Mouse (Mus musculus): ENCODE measurements around the gene Ak4.

Ak4 gene

DNA sequence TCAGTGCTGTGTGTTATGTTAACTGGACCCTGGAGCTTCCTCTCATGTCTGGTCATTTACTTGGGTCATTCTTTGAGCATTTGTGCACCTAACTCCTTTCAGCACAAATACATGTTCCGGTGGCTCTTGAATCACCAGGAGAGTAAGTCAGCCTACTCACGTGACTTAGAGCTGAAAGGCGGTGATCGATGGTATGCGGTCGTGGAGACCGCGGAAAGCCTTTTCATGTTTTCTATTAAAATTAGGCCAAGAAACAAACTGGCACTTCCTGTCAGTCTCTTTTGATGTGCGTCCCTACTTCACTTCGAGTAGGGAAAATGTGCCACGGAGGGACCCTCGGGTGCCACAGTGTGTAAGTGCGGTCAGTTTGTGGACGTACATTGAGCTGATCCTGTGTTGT lies 96.8 kb downstream of the Ak4 start:
- no peak for DNase-seq
